Mouse (Mus musculus) embryonic fibroblast, embryonic 13.5 days (primary cell): ENCODE measurements around the gene Lasp1.

Source experiments
- CTCF ChIP-seq: IDR thresholded peaks from 2 replicates; pipeline ENCODE4 v1.5.1; 2011; ENCODE audit warnings: mild to moderate bottlenecking, control low read depth, low read length, moderate library complexity, borderline replicate concordance; ENCODE audit not compliant: insufficient read depth
- POLR2A ChIP-seq: IDR thresholded peaks from 2 replicates; pipeline ENCODE4 v1.6.1; 2011; ENCODE audit warnings: low read depth, mild to moderate bottlenecking, control low read depth, low read length, moderate library complexity

- TF ChIP-seq CTCF (no peak), POLR2A (peak; percentile 69)
Observed at GRCm38 (mm10) chr11:97799994-97800690, 1.3 kb downstream of the Lasp1 start.
